Mouse (Mus musculus) effector memory CD4-positive, alpha-beta T cell, adult 5 months (primary cell): Measurements from ENCODE around the gene Proca1. TPM values are rescaled to one million over a fixed set of nuclear protein-coding genes. Genes with fewer than 3 reads are reported as not detected.

ENCODE experiments used
- polyA plus RNA-seq: library from polyadenylated mRNA; unstranded; fragments of 100-300 nt; shearing (Covaris generic); gene quantifications from one replicate; pipeline ENCODE4 v1.2.1, GENCODE M21; 2017

The Proca1 gene
- polyA plus RNA-seq, result not detected

GRCm38 (mm10) chr11:78193113-78193512, at the start of gene Proca1:
Gene Proca1, plus strand, starts transcription at chr11:78193392.

GRCm38 (mm10) chr11:78164924-78165760, 28.1 kb upstream of the Proca1 start, which contains the start of gene Traf4:
Gene Traf4, minus strand, starts transcription at chr11:78165589.

GRCm38 (mm10) chr11:78176402-78176862, 16.8 kb upstream of the Proca1 start, which contains the start of the genes Nek8 and Tlcd1:
Gene Nek8, minus strand, starts transcription at chr11:78176675.
Gene Tlcd1, plus strand, starts transcription at chr11:78176711.

GRCm38 (mm10) chr11:78182961-78183844, 10.0 kb upstream of the Proca1 start, which contains the start of gene Rpl23a:
Gene Rpl23a, minus strand, starts transcription at chr11:78183584.

GRCm38 (mm10) chr11:78188331-78189233, 4.6 kb upstream of the Proca1 start, which contains the start of gene Rab34:
Gene Rab34, plus strand, starts transcription at chr11:78188430.

GRCm38 (mm10) chr11:78245627-78246317, 52.6 kb downstream of the Proca1 start, which contains the start of the genes Sdf2 and Supt6:
Gene Sdf2, plus strand, starts transcription at chr11:78245746.
Gene Supt6, minus strand, starts transcription at chr11:78245987.

Other genes starting within 250 kb of the Proca1 start
- 44.3 TPM for gene Phf12, start 210.6 kb upstream of the Proca1 start, polyA plus RNA-seq
- gene Dhrs13, start 161.1 kb upstream of the Proca1 start, polyA plus RNA-seq, result 1.9 TPM
- gene Flot2, start 155.5 kb upstream of the Proca1 start, polyA plus RNA-seq, result 23.3 TPM
- 21.6 TPM for gene Eral1, start 113.0 kb upstream of the Proca1 start, polyA plus RNA-seq
- gene Fam222b, start 98.7 kb upstream of the Proca1 start, polyA plus RNA-seq, result 17.6 TPM
- 108 TPM for gene Traf4, start 27.8 kb upstream of the Proca1 start, polyA plus RNA-seq
- 15.5 TPM for gene Nek8, start 16.7 kb upstream of the Proca1 start, polyA plus RNA-seq
- 7.0 TPM for gene Tlcd1, start 16.7 kb upstream of the Proca1 start, polyA plus RNA-seq
- 1,692 TPM for gene Rpl23a, start 9.8 kb upstream of the Proca1 start, polyA plus RNA-seq
- gene Rab34, start 5.0 kb upstream of the Proca1 start, polyA plus RNA-seq, result not detected
- gene Sdf2, start 52.4 kb downstream of the Proca1 start, polyA plus RNA-seq, result 104 TPM
- gene Supt6, start 52.6 kb downstream of the Proca1 start, polyA plus RNA-seq, result 42.6 TPM
- gene 2610507B11Rik, start 68.4 kb downstream of the Proca1 start, polyA plus RNA-seq, result 57.5 TPM
- not detected for gene BC030499, start 97.4 kb downstream of the Proca1 start, polyA plus RNA-seq
- 1.2 TPM for gene Spag5, start 108.1 kb downstream of the Proca1 start, polyA plus RNA-seq
- 3.8 TPM for gene Aldoc, start 129.6 kb downstream of the Proca1 start, polyA plus RNA-seq
- 65.6 TPM for gene Pigs, start 135.0 kb downstream of the Proca1 start, polyA plus RNA-seq
- 30.0 TPM for gene Unc119, start 150.1 kb downstream of the Proca1 start, polyA plus RNA-seq
- not detected for gene Foxn1, start 193.2 kb downstream of the Proca1 start, polyA plus RNA-seq
- gene Slc13a2, start 228.8 kb downstream of the Proca1 start, polyA plus RNA-seq, result not detected